Mouse (Mus musculus) adipocyte (in vitro differentiated cells): ENCODE measurements around the gene Cnga1.
A peak's percentile ranks its signal among the peaks of the same experiment; 100 is the strongest.

Experiments
- DNase-seq: peaks from one replicate; pipeline ENCODE4 v3.0.0-alpha.2; 2016; ENCODE audit warnings: low spot score

Gene Cnga1

DNA sequence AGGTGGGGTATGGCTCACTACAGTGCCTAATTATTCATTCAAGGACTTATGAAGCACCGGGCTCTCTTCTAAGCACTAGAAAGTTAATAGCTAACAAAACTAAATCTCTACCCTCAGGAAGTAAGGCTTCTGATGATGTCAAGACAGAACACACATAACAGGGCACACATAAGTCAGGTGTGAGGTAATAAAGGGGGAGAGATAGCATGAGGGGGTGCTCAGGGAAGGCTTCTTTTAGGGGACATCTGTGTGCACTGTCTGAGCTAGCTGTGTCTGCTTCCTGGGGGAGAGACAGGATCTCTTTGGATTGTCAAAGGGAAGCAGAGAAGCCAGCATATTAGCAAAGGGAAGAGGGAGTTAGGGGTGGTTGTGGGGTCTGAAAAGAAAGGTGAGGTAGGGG is at the start of gene Cnga1:
Gene Cnga1 (minus strand): TSS at position 101 of the 400 bp plus-strand sequence.
- no peak for DNase-seq

DNA sequence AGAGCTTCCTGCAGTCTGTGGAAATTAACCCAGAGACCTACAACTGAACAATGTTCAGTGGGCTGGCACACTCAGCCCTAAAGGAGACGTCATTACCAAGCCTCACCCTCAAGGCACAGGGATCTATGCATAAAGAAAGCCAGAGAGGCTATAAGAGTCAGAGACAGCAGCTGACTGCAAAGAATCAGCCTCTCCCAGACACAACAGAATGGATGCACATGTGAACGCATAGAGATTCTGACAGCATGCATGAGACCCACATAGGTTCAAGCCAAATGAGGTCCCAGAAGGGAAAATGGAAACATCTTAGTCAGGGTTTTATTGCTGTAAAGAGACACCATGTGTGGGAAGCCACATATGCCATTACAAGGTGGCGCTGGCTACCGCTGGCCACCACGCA is 46.4 kb upstream of the Cnga1 start:
- no peak for DNase-seq

DNA sequence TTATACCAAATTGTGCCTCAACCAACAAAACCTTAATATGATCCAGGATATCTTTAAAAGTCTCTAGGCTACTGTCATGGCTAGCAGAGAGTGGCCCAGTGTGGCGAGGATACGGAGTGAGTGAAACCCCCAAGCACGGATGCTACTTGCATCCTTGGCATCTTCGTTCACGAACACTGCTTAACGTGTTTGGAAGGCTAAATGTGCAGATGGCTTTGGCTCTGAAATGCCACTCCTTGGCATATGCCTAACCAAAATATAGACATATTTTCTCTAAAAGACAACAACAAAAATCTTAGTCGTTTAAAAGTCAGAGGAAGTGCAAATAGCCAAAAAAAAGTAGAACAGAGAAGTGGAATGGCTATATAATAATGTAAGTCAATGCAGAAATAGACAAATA is 45.5 kb upstream of the Cnga1 start:
- no peak for DNase-seq

DNA sequence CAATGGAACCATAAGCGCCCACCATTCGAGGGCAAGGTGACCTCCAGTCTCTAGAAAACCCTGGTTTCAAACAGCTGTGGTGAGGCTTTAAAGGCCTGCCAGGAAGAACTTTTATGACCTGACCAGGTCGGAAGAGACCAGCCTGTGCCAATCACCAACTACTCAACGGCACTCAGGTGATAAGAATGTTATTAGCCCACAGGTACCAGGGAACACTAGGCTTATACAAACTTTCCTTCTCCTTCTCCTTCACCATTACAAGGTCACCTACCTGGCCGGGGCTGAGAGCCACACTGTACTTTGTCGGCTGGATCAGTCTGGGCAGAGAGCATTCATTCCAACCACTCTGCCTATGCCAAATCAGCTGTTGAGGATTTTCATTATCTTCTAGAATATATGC is 37.4 kb upstream of the Cnga1 start:
- DNase-seq, result no peak

DNA sequence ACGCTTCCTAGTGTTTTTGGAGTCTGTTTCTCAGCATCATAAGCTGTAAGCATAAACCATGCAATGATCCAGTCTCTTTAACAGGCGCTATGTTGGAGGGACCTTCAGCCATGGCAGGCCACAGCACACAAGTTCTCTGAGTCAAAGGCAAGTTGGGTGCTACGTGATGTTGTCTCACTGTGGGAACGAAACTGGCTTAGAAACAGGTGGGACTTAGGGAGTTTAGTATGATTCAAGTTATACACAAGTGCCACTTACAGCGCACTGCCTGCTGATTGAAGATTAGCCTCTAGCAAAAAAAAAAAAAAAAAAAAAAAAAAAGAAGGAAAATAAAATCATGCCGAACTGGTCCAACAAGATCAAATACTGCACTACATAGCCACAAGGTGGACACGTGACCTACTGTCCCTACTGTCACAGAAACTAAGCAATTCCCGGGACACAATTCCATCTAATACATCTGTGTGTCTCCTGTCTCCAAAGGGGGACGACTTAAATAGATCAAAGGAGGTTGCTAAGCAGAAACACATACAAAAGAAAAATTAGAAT is 31.0 kb upstream of the Cnga1 start:
- DNase-seq, result no peak

DNA sequence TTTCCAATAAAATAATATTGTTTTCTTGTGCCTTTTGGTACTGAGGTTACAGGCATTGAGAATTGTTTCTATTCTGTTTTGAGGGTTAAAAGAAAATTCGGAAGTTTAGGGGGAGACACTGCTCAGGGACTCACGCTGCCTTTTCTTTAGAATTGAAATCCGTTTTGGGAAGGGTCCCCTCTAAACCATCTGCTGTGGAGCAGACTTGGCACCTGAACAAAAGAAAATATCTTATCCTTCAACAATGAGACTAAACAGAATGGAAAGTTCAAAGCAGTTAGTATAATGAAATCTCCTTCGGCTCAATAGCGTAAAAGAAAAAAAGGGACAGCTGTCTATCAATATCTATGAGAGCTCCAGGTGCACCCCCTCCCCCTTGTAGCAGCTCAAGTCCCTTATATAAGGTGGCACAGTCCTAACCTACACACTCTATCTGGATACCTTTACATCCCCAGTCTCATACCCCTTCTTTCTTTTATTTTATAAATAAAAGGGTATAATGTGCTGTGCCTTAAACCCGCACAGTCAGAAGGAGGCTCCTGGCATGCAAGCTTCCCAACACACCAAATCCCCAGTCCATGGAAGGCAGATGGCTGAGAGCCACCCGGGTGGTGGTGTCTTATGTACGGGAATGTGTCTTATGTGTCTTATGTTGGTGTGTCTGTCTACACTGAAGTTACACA is 27.1 kb upstream of the Cnga1 start:
- no peak for DNase-seq

DNA sequence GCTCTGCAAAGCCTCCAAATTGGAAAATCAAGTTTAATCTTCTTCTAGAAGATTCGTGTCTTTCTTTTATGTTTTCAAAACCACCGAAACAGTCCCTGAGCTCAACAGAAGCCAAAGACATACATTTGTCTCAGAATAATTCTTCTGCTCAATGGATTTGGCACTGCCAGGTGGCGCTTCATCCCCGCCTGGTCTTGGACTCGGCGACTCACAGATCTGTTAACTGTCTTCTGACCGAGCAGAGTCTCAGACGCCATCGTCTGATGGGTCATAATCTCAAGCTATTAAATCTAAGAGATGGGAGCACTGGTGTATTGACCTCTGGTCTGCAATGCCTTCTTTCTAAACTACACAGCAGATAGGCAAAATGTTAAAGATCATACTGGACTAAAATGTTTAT is 24.3 kb upstream of the Cnga1 start:
- no peak for DNase-seq

DNA sequence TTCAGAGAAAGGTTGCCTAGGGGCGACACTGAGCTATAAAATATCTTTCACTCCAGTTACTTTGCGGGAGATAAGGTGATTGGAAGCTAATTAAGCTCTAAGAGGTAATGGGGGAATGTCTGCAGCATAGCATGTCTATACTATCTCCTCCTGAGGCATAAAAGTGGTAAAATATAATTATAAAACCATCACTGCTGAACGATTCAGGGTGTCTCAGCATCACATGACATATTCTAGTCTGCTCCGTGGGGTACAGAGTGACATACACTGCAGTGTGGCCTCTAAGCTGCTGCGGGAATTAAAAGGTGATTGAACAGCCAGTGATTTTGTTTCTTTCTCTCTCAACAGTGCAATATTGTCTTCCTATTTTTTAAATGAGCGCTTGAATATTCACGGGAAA is 22.4 kb upstream of the Cnga1 start:
- no peak for DNase-seq

DNA sequence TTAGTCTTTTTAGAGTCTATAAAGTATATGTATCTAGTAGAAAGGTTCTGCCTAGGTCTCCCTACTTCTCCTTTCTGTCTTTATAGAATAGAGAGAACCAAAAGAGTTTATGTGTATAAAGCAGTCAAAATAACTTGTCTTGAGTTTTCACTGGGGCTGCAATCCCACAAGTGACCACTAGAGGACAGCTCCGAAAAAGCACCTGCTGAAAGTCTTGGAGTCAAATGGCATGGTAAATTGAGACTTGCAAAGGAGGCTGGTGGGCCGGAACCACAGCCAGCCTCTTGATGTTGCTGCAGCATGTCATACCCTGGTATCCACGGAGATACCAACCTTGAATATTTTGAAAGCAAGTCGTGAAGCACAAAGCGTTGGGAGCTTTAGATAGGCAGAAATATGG is 21.2 kb upstream of the Cnga1 start:
- peak; percentile 63 for DNase-seq

DNA sequence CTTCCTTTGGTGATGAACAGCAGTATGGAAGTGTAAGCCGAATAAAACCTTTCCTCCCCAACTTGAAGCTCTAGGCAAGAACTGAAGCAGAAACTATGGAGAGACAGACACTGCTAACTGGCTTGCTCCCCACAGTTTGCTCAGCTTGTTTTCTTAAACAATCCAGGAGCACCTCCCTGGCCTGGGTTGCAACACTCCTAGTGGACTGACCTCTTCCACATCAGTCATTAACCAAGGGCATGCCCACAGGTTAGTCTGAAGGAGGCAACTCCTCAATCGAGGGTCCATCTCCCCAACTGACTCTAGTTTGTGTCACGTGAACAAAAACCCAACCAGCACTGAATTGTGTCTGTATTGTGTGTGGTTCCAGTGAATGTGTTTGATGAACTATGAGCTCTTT is 20.8 kb upstream of the Cnga1 start:
- DNase-seq, result no peak

DNA sequence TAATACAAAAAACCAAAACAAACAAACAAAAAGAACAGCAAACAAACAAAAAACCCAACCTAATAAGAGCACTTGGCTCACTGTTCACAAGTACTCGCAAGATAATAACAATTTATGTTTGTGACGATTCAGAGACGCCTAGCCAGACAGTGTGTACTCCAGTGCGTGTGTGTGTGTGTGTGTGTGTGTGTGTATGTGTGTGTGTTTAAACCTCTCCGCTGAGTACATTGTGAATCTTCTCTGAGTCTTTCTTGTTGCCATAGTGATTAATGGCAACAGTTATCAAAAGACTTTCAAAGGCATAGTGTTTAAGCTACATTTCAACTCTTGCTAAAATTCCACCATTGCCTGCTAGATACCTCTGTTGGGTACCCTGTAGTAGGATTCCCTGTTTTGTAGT is 20.1 kb upstream of the Cnga1 start:
- DNase-seq, result no peak

DNA sequence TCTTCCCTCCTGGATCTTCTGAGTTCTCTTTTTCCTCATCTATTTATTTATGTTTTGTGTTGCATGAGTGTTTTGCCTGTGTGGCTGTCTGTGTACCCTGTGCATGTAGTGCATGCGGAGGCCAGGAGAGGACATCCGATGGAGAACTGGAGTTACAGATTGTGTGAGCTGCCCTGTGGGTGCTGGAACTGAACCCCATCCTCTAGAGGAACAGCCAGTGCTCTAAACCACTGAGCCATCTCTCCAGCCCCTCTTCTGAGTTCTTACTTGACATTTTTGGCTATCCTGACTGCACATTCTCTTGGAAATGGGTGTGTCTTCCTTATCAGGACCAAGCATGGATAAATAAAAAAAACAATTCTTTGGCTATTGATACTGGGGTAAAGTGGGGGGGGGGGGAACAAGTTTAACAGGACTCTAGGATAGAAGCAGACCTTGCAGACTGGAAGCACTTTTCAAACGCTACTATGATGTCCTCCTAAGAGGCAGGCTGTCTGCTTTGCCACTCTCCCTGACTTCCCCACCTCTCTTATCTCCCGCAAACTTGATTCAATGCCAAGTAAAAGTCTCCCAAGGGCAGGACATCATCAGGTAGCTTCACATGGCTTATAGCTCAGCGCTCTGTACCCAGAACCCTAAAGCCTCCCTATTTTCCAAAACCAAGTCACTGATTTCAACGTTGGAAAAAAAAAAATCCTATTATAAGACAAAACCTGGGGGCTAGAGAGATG is 17.1 kb upstream of the Cnga1 start:
- DNase-seq, result no peak

DNA sequence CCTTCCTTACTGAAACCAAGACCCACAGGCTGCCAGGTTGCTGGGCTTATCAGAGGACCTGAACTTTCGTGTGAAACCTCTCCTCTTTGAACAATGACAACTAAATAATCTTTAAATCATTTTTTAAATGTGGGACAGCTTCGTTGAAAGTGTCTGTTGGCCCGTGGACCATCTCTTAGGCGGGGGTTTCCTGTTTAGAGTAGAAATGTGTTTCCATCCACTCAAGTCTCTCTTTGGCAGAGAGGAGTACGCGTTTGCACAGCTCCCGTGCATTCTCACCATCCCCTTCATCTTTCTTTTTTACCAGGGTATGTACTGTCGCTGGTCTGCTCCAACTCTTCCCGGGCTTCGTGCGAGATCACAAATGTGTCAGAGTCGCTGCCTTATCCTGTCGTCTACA is 14.3 kb upstream of the Cnga1 start:
- DNase-seq, result no peak

DNA sequence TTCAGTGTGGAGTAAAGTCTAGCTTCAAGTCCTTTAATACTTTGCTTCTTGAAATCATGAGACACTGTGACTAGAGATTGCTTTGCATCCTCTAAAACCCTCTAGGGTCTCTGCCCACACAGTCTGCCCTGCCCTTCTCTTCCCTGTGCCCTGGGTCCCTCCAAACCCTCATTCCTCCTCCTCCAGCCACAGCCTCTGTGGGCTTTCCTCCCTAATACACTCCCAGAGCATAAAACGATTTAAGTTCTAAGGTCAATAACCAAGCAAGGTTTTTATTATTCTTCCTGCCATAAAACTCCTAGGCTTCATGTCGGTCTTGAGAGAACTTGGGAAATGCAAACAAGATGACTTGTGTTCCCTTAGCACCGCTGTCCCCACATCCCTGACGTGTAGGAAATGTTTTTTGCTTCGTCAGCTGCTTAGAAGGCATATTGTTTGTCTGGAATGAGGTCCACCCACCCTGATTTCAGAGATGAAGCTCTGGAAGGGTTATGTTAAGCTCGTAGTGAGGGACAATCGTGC is 12.3 kb upstream of the Cnga1 start:
- DNase-seq, result no peak

DNA sequence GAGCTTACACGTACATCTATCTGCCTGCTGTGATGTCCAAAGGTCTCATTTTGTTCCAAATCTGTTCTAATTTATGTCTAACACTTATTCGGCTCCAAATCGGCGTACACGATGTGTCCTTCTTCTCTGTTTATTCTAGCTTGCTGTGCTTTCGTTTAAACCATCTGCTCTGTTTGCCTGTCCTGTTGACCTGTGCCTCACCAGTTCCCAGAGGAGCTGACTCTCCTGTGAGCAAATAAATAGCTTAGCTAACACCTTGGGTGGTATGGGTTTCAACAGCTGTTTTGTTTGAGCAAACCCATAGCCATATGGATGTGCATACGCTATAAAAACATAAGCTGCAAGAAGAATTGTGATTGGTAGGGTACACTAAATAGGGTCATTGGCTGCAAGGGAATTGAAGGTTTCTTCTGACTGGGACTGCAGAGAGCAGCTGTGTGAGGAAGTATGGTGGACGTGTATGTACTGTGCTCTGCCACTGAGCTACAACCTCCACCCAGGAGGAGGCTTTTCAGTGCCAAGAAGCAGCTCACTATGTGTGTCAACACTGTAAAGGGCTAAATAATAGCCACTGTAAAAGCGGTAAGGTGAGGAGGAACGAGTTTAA is 9.1 kb upstream of the Cnga1 start:
- no peak for DNase-seq

DNA sequence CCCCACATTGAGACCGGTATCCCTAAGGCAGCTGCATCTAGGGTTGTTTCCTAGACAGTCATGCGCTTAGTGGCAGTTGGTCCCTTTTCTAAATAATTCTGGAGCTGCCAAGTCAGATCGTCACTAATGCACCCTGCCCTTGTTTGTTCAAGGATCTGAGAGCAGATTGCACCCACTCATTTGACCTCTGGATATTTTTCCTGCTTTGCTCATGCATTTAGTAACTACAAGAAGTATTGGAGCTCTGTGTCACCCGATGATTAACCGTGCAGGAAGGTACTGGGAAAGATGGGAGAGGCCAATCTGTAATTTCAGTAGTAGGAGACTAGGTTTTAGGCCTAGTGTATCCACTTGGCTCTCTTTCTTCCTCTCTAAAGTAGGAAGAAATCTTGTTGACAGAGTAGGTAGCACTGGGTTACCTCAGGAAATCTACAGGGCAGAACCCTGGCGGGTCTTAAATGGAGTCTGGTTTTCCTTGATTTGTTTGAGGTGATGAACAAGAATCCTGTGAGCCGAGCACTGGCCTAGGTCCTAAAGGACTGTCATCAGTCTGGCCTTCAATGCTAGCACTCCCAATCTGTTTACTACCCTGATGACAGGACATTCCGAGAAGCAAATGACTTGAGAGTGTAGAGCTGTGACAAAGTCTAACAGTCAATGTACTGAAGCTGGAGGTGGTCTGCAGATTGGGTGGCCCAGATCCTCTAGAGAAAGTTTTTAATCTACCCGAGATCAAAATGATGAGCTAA is 5.1 kb upstream of the Cnga1 start:
- DNase-seq, result peak; percentile 75

DNA sequence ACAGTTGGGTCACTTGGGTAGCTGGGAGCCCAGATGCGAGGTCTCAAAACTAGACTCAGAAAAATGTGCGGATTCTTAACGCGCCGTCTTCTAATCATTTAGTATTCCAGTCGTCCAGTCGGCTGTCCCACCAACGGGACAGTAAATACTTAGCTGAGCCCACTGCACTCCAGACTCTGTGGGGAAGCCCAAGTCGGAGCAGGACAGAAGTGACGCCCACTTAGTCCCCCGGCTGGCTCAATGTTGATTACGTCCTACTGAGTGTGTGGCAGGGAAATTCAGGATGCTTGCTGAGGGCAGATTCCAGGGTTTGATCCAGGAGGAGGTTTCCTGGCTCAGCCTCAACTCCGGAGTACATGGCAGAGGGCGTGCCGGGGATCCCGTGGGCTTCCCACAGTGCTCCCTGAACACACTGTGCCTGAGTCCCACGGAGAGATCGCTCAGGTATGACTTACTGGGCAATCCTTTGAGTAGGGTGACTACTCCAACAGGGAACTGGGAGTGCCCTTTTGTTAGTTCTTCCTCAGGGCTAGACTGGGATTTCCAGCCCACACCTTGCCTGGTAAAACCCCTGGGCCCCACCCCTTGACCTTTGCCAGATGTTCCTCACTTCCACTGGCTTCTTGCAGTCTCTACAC is 4.0 kb upstream of the Cnga1 start:
- no peak for DNase-seq

DNA sequence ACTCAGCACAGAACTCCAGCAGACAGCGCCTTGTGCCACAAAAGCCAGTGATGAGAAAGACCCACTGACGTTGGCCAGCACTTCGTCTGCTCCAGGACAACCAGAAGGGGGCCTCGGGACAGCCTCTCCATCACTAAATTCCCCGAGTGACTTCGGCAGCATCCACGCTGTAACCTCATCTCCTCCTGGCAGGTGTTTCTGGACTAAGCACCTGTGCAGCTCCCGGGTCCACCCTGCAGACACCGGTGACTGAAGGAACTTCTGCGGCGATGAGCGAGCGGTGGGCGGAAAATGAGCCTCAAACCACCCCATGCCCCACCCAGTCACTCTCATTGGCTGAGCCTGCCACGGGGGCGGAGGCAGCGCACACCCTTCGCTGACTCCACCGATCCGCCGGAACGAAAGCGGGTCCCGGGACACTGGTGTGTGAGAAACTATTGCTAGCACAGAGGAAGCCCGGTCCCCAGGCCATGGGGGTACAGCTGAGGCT is 3.4 kb upstream of the Cnga1 start, which contains the start of gene Nipal1:
Gene Nipal1 (plus strand): TSS at position 378 of the 490 bp plus-strand sequence.
- DNase-seq, result peak; percentile 10

DNA sequence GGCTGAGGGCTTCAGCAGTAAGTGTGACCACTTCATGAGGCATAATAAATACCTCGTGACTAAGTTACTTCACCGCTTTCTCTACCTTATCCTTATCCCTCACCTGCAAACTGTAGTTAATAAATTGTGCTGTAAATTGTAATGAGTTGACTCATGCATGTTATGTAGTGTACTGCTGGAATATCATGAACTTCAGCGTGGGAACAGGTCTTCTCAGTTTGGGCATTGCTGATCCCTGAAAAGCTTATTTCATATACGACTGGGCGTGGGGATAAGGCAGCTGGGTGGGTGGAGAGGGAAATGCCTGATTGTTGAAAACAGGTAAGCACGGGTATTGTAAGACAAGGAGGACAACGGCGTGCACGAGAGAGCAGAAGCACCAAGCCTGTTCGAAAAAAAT is 2.9 kb upstream of the Cnga1 start:
- DNase-seq, result no peak

DNA sequence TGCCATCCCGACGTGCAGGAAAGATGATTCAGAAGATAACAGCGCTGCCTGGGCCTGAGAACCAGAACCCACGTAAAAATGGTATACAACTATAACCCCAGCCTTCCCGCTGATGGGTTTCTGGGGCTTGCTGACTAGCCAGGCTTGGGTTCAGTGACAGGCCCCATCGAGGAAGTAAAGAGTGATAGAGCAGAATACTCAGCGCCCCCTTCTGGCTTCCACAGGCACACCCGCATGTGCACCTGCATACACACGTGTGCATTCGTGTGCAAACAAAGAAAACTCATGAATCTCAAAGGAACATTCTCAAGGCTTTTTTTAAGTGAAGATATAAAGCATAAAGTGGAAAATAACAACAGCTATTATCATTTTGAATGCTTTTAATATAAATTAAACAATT is 2.1 kb upstream of the Cnga1 start:
- no peak for DNase-seq

DNA sequence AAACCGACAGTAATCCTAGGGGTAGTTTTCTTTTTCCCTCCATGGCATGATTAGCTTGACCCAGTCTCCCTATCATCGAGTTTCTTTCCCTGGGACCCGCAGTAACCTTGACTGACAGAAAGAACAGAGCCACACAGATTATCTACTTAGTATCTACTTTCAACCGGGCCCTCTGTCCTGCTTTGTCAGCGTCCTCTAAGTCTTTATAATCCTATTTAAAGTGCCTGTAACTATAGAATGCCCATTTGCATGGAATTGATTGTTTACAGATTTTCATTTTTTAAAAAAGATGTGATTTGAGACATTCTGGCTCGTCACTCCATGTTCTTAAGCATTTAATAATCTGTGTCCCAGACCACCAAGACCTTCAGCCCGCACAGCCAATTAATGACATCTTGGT is 420 bp downstream of the Cnga1 start:
- DNase-seq, result no peak

DNA sequence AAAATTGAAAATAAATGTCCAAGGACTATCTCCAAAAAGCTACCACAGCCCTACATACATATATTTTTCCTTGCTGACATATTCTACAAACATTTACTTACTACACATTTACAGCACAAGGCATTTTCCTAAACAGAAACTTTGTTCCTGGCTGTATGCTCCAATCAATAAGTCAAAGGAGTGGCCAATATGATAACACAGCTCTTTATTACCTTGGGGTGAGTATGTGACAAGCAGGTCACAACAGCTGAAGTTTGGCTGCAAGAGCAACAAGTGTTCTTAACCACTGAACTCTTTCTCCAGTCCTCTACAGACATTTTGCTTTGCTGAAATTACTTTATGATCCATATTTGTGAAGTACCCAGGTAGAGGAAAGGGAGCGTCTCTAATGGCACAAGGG is 4.0 kb downstream of the Cnga1 start:
- DNase-seq, result no peak
